Mouse (Mus musculus): ENCODE measurements around the gene Gabarap.

The Gabarap gene

GRCm38 (mm10) chr11:70031321-70031670 is 40.4 kb downstream of the Gabarap start:
- ChIA-PET POLR2A (interaction anchor here in 1 of 4 experiments (1.0 kb wide), 1 partner anchor 10 kb away, joined by 3 read pairs; no protein-coding TSS in a partner anchor), CTCF (interaction anchor here in 1 of 4 experiments (0.6 kb wide), 1 partner anchor 24 kb away, joined by 5 read pairs; no protein-coding TSS in a partner anchor)

- ChIA-PET POLR2A (interaction anchor here in 2 of 4 experiments (0.6 to 1.4 kb wide), 5 partner anchors 24 to 199 kb away, joined by 3 to 8 read pairs (median 4); partner anchors contain the start of gene 0610010K14Rik (in 1 of the 2)), CTCF (interaction anchor here in 1 of 4 experiments (0.5 kb wide), 1 partner anchor 259 kb away, joined by 3 read pairs; no protein-coding TSS in a partner anchor)
These were observed 47.2 kb downstream of the Gabarap start for GRCm38 (mm10) chr11:70038174-70038573.

GRCm38 (mm10) chr11:70039631-70040030 is 48.7 kb downstream of the Gabarap start:
- ChIA-PET CTCF (interaction anchor here (0.6 to 1.5 kb wide), 5 partner anchors 10 to 714 kb away, joined by 3 to 8 read pairs (median 4); partner anchors contain the start of gene Kcnab3 (in 1 of the 4)), POLR2A (interaction anchor here in 1 of 4 experiments (0.6 to 1.9 kb wide), 4 partner anchors 11 to 95 kb away, joined by 3 to 10 read pairs (median 3); partner anchors contain the start of gene Acadvl)

- ChIA-PET POLR2A (interaction anchor here in 1 of 4 experiments (0.6 to 1.9 kb wide), 4 partner anchors 12 to 94 kb away, joined by 3 to 10 read pairs (median 3); partner anchors contain the start of gene Acadvl), CTCF (interaction anchor here in 2 of 4 experiments (0.6 to 1.5 kb wide), 3 partner anchors 9 to 714 kb away, joined by 4 to 8 read pairs (median 5); partner anchors contain the start of gene Kcnab3 (in 1 of the 2))
These were observed 49.2 kb downstream of the Gabarap start for GRCm38 (mm10) chr11:70040184-70040583.

- POLR2A ChIA-PET, result no interaction called here
- CTCF ChIA-PET, result no interaction called here
These were observed 51.6 kb downstream of the Gabarap start for GRCm38 (mm10) chr11:70042309-70043085.

DNA sequence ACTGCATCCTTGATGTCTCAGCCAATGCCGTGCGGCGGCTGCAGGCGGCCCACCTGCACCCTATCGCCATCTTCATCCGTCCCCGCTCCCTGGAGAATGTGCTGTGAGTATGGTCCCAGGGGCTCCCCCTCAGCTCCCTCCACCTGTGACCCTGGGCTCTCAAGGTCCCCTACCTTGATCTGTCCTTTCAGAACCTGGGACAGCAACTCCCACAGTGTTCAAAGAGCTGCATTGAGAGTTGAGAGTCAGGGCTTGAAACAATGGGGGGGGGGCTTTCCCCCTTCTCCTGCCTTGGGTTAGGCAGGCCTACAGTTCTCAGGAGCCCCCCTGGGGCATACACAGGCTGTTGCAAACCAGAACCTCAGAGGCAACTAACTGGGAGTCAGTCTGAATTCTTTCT is 52.7 kb downstream of the Gabarap start:
- POLR2A ChIA-PET, result interaction anchor here in 2 of 4 experiments (0.6 to 1.1 kb wide), 4 partner anchors 14 to 26 kb away, joined by 3 read pairs; no protein-coding TSS in a partner anchor
- CTCF ChIA-PET, result interaction anchor here (0.5 to 1.1 kb wide), 8 partner anchors 12 to 279 kb away, joined by 3 to 10 read pairs (median 3); no protein-coding TSS in a partner anchor
